Mouse (Mus musculus): ENCODE measurements around the gene Rock2.

The Rock2 gene

GRCm38 (mm10) chr12:16927889-16928288, 33.2 kb downstream of the Rock2 start:
- POLR2A ChIA-PET, result interaction anchor here in 2 of 4 experiments (0.6 to 1.0 kb wide), 3 partner anchors 32 to 73 kb away, joined by 3 read pairs; no protein-coding TSS in a partner anchor
- CTCF ChIA-PET, result no interaction called here

DNA sequence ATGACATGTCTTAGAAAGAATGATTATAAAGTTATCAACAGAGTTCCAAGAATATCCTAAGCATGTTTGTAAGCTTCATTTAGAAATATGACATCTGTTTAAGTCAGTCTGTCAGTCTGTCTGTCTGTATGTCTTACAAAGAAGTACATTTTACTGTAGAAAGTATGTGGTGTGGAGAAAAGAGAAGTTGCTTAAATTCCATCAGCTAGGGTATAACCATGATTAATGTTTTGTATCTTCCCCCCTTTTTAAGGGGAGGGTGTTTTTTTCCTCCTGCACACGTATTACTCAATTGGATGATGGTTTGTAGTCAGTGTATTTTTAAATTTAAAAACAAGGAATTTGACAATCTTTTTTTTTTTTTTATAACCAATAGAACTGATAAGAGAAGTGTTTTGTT, 39.7 kb downstream of the Rock2 start:
- CTCF ChIA-PET, result interaction anchor here in 2 of 4 experiments (0.5 to 1.2 kb wide), 4 partner anchors 24 to 293 kb away, joined by 3 to 5 read pairs (median 4); no protein-coding TSS in a partner anchor
- POLR2A ChIA-PET, result no interaction called here

- CTCF ChIA-PET, result interaction anchor here in 1 of 4 experiments (0.6 kb wide), 1 partner anchor 110 kb away, joined by 3 read pairs; no protein-coding TSS in a partner anchor
Observed at GRCm38 (mm10) chr12:16941976-16942375, 47.3 kb downstream of the Rock2 start.

DNA sequence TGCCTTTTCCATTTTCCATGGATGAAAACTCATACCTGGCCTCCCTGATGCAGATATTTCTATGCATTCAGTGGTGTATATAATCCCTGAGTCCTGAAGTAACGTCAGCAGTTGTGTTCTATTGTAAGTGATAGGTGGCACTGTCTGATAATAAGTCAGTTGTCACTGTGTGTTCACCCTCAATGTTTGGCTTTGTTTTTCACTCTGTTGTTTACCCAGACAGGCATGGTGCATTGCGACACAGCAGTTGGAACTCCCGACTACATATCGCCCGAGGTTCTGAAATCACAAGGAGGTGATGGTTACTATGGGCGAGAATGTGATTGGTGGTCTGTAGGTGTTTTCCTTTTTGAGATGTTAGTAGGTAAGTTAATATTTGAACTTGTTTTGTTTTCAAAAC, 53.5 kb downstream of the Rock2 start:
- CTCF ChIA-PET, result no interaction called here
- POLR2A ChIA-PET, result no interaction called here

More at GRCm38 (mm10) chr12:16941976-16942375, 47.3 kb downstream of the Rock2 start:
- POLR2A ChIA-PET, result interaction anchor here in 2 of 4 experiments (0.8 to 2.2 kb wide), 3 partner anchors 10 to 176 kb away, joined by 3 to 8 read pairs (median 3); no protein-coding TSS in a partner anchor

GRCm38 (mm10) chr12:16958851-16959250, 64.2 kb downstream of the Rock2 start:
- ChIA-PET CTCF (interaction anchor here (0.6 to 2.6 kb wide), 24 partner anchors 9 to 391 kb away, joined by 3 to 20 read pairs (median 4); partner anchors contain the start of gene 2410004P03Rik (in 3 of the 4)), POLR2A (interaction anchor here in 3 of 4 experiments (0.7 to 1.4 kb wide), 5 partner anchors 12 to 62 kb away, joined by 3 to 5 read pairs (median 4); partner anchors contain the start of gene 2410004P03Rik (in 1 of the 3))

GRCm38 (mm10) chr12:16963354-16963753, 68.7 kb downstream of the Rock2 start:
- CTCF ChIA-PET, result no interaction called here
- POLR2A ChIA-PET, result no interaction called here

- CTCF ChIA-PET, result no interaction called here
- POLR2A ChIA-PET, result interaction anchor here in 1 of 4 experiments (0.9 to 1.2 kb wide), 2 partner anchors 9 to 27 kb away, joined by 3 read pairs; no protein-coding TSS in a partner anchor
Observed at GRCm38 (mm10) chr12:16966811-16967210, 72.1 kb downstream of the Rock2 start.

GRCm38 (mm10) chr12:16977120-16977519, 82.4 kb downstream of the Rock2 start:
- ChIA-PET CTCF (interaction anchor here in 2 of 4 experiments (0.6 to 2.2 kb wide), 2 partner anchors 11 to 19 kb away, joined by 3 to 6 read pairs; no protein-coding TSS in a partner anchor), POLR2A (interaction anchor here in 1 of 4 experiments (0.9 kb wide), 1 partner anchor 23 kb away, joined by 3 read pairs; the partner anchor contains the start of gene Pqlc3)

DNA sequence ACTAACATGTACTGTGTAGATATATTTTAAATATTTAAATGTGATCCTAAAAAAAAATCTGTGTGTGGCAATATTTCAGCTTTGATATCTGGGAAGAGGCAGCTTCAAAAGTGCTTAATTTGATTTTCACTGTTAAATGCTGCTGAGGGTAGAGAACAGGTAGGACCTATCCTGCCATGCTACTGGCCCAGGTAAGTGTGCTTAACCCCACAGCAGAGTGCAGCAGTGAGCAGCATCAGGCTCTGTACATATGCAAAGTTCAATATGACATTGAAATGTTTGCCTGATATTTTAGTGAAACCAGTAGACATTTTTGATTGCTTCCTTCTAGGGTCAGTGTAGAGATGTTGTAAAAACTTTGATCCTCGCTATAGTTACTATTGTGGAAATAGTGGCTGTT, 91.1 kb downstream of the Rock2 start:
- ChIA-PET CTCF (no interaction called here), POLR2A (interaction anchor here in 2 of 4 experiments (1.1 to 1.3 kb wide), 2 partner anchors 25 to 27 kb away, joined by 4 read pairs; partner anchors contain the start of gene 2410004P03Rik (in 1 of the 2))

GRCm38 (mm10) chr12:16991376-16991775, 96.7 kb downstream of the Rock2 start:
- ChIA-PET CTCF (interaction anchor here in 2 of 4 experiments (1.3 to 1.7 kb wide), 2 partner anchors 20 to 27 kb away, joined by 4 to 9 read pairs; partner anchors contain the start of gene 2410004P03Rik (in 1 of the 2)), POLR2A (interaction anchor here in 3 of 4 experiments (0.8 to 2.7 kb wide), 7 partner anchors 8 to 17 kb away, joined by 3 to 10 read pairs (median 3); partner anchors contain the start of gene Pqlc3 (in 1 of the 3))

- ChIA-PET CTCF (interaction anchor here in 1 of 4 experiments (1.7 kb wide), 1 partner anchor 26 kb away, joined by 4 read pairs; no protein-coding TSS in a partner anchor), POLR2A (interaction anchor here in 2 of 4 experiments (0.7 to 2.7 kb wide), 3 partner anchors 8 to 38 kb away, joined by 3 to 7 read pairs (median 3); no protein-coding TSS in a partner anchor)
Observed at GRCm38 (mm10) chr12:16992355-16992754, 97.7 kb downstream of the Rock2 start.

GRCm38 (mm10) chr12:16994291-16994690, 99.6 kb downstream of the Rock2 start:
- POLR2A ChIA-PET, result interaction anchor here in 1 of 4 experiments (0.7 to 3.8 kb wide), 2 partner anchors 17 to 149 kb away, joined by 3 to 11 read pairs; partner anchors contain the start of gene 2410004P03Rik
- CTCF ChIA-PET, result interaction anchor here in 1 of 4 experiments (0.6 kb wide), 1 partner anchor 278 kb away, joined by 3 read pairs; no protein-coding TSS in a partner anchor

DNA sequence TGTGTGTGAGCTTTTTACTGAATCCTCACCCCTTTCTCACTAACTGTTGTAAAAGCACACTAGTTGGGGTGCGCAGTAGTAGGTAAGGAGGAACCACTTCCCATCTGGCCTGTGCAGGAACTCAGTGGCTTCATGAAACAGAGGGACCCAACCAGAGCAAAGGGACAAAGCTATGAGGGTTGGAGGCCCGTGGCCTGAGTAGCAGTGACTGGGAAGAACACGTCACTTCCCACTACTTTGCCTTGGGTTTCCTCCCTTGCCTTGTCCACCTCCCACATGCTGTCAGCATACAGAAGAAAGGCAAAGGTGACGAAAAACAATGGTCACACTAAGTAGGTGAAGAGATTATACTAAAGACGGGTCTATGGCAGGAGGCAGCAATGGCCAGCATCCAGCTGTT, 101.6 kb downstream of the Rock2 start:
- CTCF ChIA-PET, result interaction anchor here in 1 of 4 experiments (1.2 kb wide), 1 partner anchor 15 kb away, joined by 4 read pairs; the partner anchor contains the start of gene 2410004P03Rik
- POLR2A ChIA-PET, result interaction anchor here in 2 of 4 experiments (0.6 to 3.8 kb wide), 2 partner anchors 15 to 23 kb away, joined by 3 to 11 read pairs; partner anchors contain the start of gene 2410004P03Rik (in 1 of the 2)

DNA sequence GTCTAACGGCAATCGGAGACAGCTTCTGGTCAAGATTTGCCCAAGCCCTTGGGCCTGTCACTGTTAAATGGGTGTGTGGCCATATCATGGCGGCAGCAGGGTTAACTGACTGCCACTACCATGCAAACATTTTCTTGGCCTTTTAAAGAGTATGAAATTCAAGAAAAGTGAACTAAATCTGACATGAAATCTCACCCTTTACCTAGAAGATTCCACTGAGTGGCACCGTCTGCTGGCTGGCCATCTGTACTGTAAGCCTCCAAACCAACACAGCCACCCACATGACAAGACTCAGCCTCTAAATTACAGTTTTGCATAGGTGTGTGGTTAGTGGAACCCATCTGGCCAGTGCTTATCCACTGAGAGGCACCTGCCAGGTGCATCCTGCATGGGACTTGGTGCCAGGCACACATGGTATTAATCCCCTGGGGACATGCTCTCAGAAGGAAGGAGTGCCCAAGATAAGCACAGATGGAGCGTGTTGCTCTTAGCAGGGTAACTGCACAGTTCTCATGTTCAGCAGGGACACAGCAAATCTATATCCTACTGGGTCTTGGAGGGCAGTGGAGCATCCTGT, 102.3 kb downstream of the Rock2 start:
- CTCF ChIA-PET, result no interaction called here
- POLR2A ChIA-PET, result interaction anchor here in 1 of 4 experiments (3.8 kb wide), 1 partner anchor 14 kb away, joined by 11 read pairs; the partner anchor contains the start of gene 2410004P03Rik

- POLR2A ChIA-PET, result interaction anchor here (0.6 to 2.7 kb wide), 26 partner anchors 8 to 630 kb away, joined by 3 to 27 read pairs (median 4); partner anchors contain the start of gene 2410004P03Rik (in 4 of the 4)
- CTCF ChIA-PET, result interaction anchor here (0.5 to 4.3 kb wide), 11 partner anchors 9 to 436 kb away, joined by 3 to 44 read pairs (median 5); partner anchors contain the start of gene 2410004P03Rik (in 3 of the 4)
Observed at GRCm38 (mm10) chr12:16999146-16999545, 104.5 kb downstream of the Rock2 start.

DNA sequence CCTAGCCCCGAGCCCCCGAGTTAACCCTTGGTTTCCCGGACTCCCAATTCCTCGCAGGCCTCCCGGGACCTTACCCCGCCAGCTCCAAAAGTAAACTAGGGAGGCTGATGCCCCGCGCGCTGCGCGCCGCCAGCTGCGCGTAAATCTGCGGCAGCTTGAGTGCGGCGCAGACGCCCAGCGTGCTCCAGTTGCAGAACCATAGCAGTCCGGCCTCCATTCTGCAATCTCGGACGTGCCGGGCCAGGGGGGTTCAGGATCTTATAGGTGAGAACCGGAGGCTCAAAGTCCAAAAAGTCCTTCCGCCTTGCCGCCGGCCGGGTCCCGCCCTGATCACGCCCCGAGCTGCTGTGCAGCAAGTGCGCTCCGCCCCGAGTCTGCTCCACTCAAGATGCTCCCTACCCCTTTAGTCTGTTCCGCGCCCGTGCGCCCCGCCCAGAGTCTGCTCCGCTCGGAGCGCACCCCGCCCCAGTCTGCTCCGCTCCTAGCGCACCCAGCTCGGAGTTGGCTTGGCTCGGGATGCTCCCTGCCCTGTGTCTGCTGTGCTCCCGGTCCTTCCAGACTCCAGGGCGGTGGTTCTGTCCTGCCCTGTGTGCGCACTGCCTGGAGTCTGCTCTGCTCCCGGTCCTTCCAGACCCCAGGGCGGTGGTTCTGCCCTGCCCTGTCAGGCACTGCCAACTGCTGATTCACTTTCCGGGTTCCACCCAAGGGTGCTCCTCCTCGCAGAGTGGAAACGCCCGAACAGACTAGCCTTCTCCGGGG, 105.2 kb downstream of the Rock2 start, which contains the start of gene Pqlc3:
Pqlc3 (minus strand) TSS at position 670 of the 759 bp plus-strand sequence.
- CTCF ChIA-PET, result interaction anchor here (0.6 to 4.3 kb wide), 13 partner anchors 9 to 437 kb away, joined by 3 to 44 read pairs (median 5); partner anchors contain the start of gene 2410004P03Rik (in 3 of the 4)
- POLR2A ChIA-PET, result interaction anchor here (0.5 to 2.7 kb wide), 38 partner anchors 8 to 630 kb away, joined by 3 to 27 read pairs (median 3); partner anchors contain the start of genes 2410004P03Rik (in 3 of the 4), Nol10 (in 1 of the 4) and Odc1 (in 1 of the 4)

GRCm38 (mm10) chr12:17000628-17001027, 105.9 kb downstream of the Rock2 start:
- ChIA-PET POLR2A (interaction anchor here in 3 of 4 experiments (0.5 to 2.7 kb wide), 19 partner anchors 9 to 544 kb away, joined by 3 to 27 read pairs (median 3); partner anchors contain the start of genes 2410004P03Rik (in 3 of the 3), Nol10 (in 1 of the 3) and Odc1 (in 1 of the 3)), CTCF (interaction anchor here in 3 of 4 experiments (0.7 to 4.3 kb wide), 8 partner anchors 8 to 437 kb away, joined by 3 to 44 read pairs (median 6); partner anchors contain the start of gene 2410004P03Rik (in 3 of the 3))
